Mouse (Mus musculus) c-Kit-positive CD71-negative TER-119-negative erythroid progenitor cells, embryonic 14.5 days (primary cell): ENCODE measurements around the gene Atad3a.

ENCODE experiments used
- DNase-seq: peaks from one replicate; pipeline ENCODE4 v3.0.0-alpha.2; 2013; ENCODE audit warnings: low read depth

Gene Atad3a

DNA sequence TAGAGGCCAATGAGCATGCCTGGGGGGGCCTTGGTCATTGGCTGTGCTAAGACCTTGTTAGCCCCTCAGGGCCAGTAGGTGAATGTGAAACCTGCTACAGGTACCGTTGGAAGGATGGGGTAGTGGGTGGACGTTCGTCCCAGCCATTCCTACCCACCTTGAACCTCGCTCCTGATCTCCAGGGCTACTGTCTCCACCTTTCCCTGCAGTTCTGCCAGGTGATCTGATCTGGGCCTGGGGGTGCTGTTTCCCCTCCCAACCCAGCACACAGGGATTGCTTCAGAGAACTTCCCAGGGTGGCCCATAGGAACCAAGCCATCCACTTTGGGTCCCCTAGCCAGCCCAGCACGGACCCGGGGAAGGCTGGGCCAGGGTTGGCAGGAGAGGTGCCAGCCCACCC, 21.7 kb downstream of the Atad3a start:
- no peak for DNase-seq

DNA sequence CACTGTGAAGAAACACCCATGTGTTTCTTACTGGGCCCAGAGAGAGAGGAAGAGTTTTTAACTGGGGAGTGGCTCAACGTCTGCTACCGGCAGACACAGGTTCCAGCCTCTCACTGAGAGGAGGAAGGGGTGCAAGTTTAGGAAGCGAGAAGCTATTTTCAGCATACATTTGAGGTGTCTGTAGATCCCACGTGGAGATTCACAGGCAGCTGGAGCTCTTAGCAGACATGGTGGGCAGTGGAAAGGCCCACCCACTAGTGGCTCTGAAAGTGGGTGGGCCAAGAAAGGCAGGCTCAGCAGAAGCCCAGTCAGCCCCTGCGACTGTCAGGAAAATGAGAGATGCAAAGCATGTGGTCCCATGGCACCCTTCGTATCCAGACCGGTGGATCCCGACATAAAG, 22.6 kb downstream of the Atad3a start:
- DNase-seq: no peak

DNA sequence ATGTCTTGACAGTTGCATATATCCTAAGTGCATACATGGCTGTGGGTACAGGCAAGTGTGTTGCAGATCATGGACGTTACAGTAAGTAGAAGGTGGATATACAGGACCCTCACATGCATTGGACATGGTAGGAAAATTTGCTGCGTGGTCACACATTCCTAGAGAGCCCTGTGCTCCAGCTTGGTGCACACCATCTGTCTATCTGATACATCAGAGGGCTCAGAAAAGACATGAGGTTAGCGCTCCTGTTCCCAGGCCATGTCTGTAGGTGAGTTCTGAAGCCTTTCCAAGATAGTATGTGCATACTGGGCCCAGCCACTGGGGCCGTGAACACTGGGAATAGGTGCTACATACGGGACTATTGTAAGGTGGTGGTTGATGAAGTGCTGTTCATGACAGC, 24.5 kb downstream of the Atad3a start:
- no peak for DNase-seq

DNA sequence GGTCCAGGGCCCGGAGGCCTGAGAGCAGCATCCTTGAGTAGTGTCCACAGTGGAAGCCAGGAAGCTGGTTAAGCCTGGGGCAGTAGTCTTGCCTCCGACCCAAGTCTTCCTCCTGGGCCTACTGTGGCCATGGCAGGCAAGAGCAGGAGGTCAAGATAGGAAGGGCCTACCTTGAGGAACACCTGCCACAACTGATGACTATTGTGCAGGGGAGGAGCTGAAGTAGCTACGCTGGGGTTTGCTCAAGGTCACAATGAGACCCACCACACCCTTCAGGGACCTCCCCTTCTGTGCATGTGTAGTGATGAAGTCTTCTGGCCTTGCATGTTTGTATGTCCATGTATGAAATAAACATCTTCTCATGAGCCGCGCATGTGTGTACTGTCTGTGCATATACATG, 25.1 kb downstream of the Atad3a start:
- DNase-seq: no peak

DNA sequence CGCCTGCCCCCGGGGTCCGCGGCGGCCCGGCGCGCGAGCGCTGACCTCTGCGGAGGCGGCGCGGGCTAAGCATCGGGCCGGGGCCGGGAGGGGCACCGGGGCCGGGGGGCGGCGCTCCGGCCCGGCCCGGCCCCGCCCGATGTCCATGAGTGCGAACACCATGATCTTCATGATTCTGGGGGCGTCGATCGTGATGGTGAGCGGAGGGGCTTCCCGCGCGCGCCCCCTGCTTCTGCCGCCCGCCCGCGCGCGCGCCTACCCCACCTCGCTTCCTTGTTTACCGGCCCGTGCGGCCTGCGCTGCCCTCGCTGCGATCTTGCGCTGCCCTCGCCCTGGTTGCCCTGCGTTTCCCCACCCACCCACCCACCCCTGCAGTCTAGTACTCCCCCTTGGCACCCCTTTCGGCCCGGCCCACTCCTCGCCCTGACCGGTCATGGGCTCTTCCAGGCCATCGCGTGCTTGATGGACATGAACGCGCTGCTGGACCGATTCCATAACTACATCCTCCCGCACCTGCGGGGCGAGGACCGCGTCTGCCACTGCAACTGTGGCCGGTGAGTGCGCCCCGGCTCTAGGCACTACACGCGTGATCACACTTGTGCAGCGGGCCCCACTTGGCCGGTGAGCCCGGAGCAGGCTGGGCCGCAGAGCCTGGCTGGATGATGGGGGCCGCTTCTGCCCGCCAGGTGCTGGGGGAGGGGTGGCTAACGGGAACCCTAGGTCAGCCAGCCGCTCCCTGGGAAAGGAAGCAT, 25.8 kb downstream of the Atad3a start:
- no peak for DNase-seq

DNA sequence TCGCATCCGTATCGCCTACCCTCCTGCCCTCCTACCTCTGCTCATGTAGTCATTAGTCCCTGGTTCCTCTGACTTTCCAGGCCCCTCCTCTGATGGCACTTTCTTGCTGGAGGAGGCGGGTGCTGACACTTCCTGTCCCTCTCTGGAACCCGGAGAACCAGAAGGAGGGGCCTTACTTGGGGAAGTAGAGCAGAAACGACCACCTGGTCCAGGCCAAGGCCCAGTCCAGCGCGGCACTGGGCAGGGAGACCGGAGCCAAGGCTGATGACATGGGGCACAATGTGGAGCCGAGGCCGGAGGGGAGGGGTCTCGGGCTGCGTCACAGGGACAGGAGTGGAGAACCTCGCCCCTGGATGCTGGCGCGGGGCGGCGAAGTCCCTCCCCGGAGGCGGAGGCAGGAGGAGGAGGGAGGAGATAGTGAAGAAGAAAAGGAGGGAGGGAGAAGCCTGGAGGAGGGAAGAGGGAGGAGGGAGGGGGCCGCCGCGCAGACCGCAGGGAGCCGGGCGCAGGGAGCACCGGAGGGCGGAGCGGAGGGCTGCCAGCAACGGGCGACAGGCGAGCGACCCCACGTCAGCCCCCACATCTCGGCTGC, 26.4 kb downstream of the Atad3a start, which contains the start of gene Tmem240:
Gene Tmem240, plus strand, starts transcription at position 451 of the 592 bp plus-strand sequence.
- DNase-seq: peak; percentile 76

DNA sequence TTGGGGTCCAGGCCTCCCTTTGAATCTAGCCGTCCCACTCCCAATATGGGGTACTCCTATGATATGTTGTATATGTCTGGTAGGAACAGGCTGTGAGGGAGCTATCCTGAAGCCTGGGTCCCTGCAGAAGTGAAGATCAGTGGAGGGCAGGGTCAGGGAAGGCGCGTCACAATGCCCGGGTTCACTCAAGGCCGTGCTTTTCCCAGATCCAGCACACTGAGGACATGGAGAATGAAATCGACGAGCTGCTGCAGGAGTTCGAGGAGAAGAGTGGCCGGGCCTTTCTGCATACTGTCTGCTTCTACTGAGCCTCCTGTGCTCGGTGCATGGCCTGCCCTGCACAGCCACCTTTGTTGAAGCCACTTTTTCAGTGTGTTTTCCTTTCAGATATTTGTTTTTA, 27.6 kb downstream of the Atad3a start:
- DNase-seq: no peak

DNA sequence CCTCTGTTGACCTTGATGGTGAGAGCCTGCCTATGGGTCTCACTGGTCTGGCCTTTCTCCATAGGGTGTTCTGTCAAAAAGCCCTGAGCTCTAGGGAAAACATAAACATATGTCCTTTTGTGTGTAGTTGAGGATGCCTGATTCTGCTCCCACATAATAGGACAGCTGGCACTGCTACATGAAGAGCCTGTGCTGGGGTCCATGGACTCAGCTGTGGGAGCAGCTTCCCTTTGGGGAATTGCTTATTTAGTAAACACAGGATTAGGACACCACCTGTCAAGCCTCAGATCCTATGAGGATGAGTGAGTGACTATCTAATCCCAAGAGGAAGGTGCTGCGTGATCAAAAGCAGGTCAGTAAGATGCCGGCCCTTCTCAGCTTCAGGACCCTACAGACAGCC, 32.9 kb downstream of the Atad3a start:
- no peak for DNase-seq

DNA sequence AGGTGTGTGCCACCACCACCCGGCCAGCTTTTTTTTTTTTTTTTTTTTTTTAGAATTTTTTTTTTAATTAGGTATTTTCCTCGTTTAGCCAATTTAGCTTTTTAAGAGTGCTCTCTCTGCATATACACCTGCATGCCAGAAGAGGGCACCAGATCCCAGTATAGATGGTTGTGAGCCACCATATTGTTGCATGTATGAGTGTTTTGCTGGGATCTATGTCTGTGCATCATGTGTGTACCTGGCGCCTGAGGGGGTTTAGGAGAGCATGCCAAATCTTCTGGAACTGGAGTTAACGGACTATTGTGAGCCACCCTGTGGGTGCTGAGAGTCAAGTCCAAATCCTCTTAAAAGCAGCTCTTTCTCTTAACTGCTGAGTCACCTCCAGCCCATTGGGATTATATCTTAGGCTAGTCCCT, 39.2 kb downstream of the Atad3a start:
- DNase-seq: no peak

DNA sequence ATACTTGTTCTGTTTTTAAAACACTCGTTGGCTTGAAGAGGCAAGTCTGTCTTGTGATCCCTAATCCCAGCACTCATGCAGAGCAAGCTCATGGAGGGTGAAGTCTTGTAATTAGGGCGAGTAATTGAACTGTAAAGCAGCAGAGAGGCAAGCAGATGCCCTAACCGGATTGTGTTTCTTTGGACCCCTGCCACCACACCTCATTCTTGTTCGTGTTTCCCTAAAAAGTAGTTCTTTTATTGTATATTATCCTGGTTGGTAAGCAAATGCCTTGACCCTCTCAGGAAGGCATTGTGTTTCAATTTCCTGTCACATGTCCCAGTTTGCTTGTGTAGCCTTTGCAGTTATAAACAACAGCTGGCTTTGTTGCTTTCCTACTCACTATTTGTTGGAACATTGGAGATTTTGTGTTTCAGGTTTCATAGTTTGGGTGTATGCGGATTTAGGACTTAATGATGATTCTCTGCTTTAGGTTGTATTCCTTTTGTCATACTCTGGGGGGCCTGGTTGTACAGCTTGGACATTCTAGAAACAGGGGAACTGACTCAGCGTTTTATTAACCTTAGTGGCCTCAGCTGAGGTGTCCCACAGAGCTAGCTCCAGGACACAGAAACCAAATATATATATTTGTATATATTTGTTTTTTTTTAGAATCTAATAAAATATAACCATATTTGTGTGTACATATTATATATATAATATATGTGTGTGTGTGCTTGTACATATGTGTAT, 50.2 kb downstream of the Atad3a start:
- DNase-seq: no peak

DNA sequence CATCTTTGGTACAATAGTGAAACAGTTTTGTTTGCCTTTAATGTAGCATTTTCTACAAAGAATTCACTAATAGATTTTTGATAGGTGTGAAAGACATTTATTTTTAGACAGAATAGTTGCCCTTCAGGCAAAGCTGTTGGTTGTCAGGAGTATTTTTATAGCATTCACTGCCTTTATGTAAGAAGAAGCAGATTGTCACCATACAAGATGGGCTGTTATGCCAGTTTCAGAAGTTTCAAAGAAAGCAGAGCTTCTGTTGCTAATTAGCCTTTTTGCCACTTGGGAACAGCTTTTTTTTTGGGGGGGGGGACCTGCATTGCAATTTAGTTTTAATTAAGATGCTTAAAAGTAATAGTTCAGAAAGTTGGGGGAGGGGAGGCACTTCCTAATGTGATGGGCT, 51.9 kb downstream of the Atad3a start:
- DNase-seq: no peak

DNA sequence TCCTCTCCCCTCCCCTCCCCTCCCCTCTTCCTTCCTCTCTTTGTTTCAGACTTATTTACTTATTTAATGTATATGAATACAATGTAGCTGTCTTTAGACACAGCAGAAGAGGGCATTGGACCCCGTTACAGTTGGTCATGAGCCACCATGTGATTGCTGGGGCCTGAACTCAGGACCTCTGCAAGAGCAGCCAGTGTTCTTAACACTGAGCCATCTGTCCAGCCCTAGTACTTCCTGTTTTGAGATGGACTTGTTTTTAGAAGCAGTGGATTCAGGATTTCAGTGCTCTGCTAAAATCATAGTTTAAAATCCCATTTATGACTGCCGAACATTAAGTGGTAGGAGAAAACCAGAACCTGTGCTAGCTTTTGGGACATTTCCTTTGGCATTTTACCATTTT, 52.3 kb downstream of the Atad3a start:
- no peak for DNase-seq

DNA sequence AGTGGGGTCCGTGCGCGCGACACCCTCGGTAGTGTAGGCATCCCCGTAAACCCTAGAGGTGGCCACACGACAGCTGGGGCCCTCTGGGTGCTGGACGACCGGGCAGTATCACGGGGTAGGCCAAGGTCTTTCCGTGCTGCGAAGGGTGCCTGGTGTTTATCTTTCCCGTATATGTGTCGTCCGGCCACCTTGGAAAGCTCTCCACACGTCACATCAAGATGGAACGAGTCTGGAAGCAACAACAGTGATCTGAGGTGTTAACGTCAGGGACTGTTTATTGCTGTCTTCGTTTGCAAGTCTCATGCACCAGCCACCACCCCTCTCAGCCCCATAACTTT, 55.3 kb downstream of the Atad3a start:
- DNase-seq: no peak

DNA sequence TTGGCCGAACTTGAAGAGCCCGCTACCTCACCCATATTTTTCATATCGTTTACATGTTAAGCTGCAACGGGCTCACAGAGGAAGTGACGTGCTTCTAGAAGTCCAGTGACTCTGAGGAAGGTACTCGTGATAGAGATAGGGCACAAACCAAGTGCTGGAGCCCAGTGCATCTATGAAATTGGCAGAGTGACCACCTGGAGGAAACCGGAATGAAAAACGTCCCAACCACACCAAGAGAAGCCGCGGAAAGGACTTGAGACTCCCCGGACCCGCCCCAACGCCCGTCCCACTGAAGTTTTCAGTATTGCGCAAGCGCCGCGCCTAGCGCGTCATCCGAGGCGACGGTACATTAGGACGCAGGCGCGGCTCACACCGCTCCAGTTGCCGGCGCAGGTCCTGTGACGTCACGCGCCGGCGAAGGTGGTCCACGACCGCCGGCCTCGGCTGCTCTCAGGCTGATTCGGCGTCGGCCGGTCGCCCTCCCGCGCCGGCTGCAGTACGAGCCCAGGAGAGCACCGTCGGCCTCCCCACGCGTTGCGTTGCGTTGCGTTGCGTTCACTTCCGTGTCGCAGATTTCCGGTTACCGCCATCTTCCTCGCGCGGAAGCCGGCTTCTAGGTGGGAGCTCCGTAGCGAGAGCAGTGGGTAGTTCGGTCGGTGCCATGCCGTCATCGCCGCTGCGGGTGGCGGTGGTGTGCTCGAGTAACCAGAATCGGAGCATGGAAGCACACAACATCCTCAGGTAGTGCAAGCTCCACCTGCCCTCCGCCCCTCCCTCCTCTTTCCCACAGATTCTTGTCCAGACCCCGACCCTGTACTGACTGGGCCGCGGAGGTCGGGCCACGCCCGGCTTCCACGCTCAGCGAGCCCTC, 55.9 kb downstream of the Atad3a start, which contains the start of gene Ssu72:
Gene Ssu72, plus strand, starts transcription at position 80 of the 871 bp plus-strand sequence.
- peak; percentile 92 for DNase-seq

DNA sequence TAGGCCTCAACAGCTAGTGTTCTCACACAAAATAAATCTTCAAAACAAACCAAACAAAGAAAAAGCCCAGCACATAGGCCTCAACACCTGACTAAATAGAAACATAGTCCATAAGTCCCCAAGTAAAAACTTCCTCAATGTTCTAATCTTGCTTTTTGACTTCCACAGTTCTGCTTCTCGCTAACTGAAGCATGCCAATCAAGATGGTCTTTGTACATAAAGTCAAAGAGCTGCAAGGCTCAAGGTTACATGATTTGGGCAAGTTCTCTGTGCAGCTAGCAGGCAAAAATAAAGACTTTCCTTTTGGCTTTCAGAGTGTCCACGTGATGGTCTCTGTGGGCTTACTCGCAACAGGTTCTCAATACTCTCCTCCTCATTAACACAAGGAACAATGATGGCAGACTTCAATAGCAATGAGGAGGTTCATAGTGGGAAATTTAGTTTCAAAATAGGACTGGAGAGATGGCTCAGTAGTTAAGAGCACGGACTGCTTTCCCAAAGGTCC, 57.4 kb downstream of the Atad3a start:
- DNase-seq: no peak

DNA sequence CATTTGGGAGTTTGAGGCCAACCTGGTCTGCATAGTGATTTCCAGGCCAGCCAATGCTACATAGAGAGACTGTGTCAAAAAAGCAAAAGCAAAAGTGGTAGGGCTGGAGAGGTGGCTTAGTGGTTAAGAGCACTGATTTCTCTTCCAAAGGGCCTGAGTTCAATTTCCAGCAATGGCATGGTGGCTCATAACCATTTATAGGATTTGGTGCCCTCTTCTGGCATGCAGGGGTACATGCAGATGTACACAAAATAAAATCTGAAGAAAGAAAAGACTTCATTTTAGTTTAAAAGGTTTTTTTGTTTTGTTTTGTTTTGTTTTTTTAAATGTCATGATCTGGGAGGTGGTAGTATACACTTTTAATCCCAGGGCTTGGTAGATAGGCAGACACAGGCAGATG, 60.5 kb downstream of the Atad3a start:
- DNase-seq: no peak

DNA sequence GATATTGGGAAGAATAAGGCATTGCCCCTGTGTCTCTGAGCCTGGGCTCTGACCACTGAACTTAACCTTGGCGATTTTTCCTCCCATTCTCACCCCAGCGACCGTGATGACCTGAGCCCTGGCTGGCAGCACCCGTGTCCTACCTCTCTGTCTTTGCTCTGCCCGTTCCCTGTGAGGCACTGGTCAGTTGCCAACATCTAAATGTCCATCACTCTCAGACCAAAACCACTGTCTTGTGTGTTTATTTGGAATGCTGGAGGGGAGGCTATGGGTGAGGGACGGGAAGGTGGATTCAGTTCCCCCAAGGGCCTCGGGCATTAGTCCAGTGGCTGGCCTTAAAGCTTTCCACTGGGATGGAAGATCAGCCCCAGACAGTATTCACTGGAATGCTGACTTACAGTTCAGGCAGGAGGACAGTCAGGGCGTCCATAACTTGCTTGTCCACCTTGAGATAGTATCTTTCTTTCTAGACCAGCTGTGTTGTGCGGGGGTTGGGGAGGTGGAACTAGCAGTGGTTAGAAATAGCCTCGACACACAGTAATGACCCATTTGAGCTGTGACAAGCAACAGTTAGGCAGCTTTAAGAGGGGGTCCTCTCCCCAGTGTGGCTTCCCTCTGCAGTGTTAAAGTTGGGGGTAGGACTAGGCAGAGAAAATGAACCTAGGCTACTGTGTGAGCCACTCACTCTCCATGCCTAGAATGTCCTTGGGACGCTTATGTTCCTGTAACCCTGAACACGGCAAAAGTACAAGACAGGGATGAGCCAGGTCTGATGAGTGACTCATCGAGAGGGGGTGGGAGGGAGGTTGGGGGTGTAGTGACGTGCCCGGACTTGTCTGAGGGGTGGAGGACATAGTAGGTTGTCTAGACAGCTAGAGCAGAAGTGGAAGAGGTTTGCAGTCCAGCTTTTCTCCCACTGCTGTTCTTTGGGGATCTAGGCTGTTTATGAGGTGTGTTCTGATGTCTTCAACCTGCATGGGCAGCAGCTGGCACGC, 64.3 kb downstream of the Atad3a start:
- DNase-seq: no peak

DNA sequence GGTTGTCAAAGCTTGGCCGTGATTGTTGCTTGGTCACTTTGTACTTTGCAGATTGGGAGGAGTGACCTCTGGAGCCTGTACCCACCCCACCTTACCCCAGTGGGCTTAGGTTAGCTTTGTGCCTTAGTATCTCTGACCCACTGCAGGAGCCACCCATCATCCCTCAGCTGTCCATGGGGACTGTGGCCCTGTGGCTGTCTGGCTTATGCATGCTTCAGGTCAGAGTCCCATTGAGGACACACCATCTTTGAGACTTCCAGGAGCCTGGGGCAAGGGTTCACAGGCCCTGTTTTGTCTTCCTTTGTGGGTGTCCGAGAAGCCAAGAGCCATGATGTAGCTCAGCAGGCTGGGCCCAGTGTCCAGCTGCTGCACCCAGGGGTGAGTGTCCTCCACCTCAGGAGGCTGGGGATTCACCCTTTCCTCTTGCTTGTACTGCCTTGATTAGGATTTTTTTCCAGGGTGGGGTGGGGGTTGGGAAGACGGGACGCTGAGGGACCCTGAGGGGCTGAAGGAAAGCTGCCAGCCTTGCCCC, 65.3 kb downstream of the Atad3a start:
- no peak for DNase-seq

DNA sequence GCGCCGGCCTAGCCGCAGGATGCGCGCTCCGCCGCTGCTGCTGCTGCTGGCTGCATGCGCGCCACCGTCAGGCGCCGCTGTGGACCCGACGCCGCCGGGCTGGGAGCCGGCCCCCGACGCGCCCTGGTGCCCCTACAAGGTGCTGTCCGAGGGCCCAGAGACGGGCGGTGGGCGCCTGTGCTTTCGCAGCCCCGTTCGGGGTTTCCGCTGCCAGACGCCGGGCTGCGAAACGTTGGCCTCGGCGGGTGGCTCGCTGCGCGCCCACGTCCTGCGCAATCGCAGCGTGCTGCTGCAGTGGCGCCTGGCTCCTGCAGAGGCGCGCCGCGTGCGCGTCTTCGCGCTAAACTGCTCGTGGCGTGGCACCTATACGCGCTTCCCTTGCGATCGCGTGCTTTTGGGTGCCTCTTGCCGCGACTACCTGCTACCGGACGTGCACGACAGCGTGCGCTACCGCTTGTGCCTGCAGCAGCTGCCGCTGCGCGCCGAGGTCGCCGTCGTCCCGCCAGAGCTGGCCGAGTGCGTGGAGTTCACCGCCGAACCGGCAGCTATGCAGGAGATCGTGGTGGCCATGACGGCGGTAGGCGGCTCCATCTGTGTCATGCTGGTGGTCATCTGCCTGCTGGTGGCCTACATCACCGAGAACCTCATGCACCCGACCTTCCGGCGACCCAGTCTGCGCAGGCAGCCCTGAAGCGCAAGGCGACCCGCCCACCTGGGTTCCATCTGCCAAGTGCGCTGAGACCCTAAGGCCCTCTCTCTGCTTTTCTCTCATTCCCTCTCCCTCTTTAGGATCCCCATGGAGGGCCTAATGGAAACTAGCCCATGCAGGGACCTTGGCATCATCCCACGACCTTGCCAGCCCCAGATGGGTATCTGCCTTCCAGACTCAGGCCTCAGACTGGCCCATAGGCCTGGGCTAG, 66.2 kb downstream of the Atad3a start:
- DNase-seq: no peak

DNA sequence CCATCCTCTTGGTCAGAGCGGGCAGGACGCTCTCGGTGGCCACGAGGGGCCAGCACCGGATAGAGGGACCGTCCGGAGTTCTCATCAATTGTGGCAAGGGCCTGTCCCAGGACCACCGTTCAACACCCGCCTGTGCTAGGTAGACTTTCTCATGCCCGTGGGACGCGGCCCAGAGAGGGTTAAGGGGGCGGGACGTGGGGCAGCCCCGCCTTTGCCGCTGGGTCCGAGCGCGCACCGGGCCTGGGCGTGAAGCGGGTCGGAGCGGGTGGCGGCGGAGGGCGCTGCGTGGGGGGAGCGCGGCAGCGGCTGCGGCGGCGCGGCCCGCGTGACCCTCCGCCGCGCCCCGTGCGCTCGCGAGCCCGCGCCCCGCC, 66.8 kb downstream of the Atad3a start, which contains the start of gene Fndc10:
Gene Fndc10, plus strand, starts transcription at position 232 of the 371 bp plus-strand sequence.
- DNase-seq: no peak
